Mouse (Mus musculus): Measurements from ENCODE around the gene Hbs1l. TPM values are rescaled to one million over a fixed set of nuclear protein-coding genes. Genes with fewer than 3 reads are reported as not detected.

The Hbs1l gene
- polyA plus RNA-seq, 1 experiment from 2014 or later: 109 TPM

- H3K36me3 ChIP-seq (ENCODE audit: control insufficient read depth, insufficient read depth, low read length): peaks cover 36% of the 10 kb centered on the region; the same call in 1 of the 2 replicates
- no peak for ATAC-seq (ENCODE audit: low FRiP score, low TSS enrichment)
Observed at GRCm38 (mm10) chr10:21364946-21365345, 69.2 kb downstream of the Hbs1l start.

DNA sequence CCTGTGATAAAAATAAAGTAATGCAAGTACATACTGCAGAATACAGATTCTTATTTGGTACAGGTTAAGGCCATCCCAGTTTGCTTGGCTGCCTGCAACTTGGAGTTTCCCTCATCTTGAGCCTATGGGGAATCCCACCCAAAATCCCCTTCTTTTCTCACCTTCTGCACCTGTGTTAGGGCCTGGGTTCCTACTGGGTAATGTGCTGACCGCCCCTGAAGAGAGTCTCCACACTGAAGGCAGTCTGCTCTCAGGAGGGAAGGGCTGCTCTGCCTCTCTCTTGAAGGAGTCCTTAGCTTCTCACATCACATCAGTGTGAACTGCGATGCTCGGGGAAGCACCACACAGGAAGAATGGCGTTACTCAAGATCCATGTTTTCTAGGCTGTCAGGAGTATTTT is 70.1 kb downstream of the Hbs1l start:
- Histone ChIP-seq H3K4me2 (replicated peaks; ENCODE audit: low read depth, low read length) (no peak overlapping the region), H3K27me3 (ENCODE audit: control insufficient read depth, insufficient read depth, low read length) (no peaks in the 10 kb centered on the region), H3K36me3 (ENCODE audit: control insufficient read depth, insufficient read depth, low read length) (peaks cover 35% of the 10 kb centered on the region; the same call in 1 of the 2 replicates), H3K27ac (ENCODE audit: low read depth, low read length) (no peak overlapping the region), H3K9ac (ENCODE audit: low read depth, low read length) (no peak overlapping the region), H3K4me1 (ENCODE audit: control insufficient read depth, insufficient read depth, low read length) (no peaks in the 10 kb centered on the region), H3K4me3 (ENCODE audit: low read length) (no peak overlapping the region), H3K9me3 (ENCODE audit: control insufficient read depth, low read length) (no peaks in the 10 kb centered on the region)
- 82% methylated on average over 4 of the region's 4 CpGs for WGBS
- no peak for ATAC-seq (ENCODE audit: low FRiP score, low TSS enrichment)

More at GRCm38 (mm10) chr10:21364946-21365345, 69.2 kb downstream of the Hbs1l start:
- no peak overlapping the region for H3K9ac ChIP-seq (ENCODE audit: low read depth, low read length)
- no peak overlapping the region for H3K27ac ChIP-seq (ENCODE audit: low read depth, low read length)
- no peaks in the 10 kb centered on the region for H3K4me1 ChIP-seq (ENCODE audit: control insufficient read depth, insufficient read depth, low read length)
- H3K4me3 ChIP-seq (ENCODE audit: low read length): no peak overlapping the region
- H3K9me3 ChIP-seq (ENCODE audit: control insufficient read depth, low read length): no peaks in the 10 kb centered on the region
- H3K4me2 ChIP-seq (replicated peaks; ENCODE audit: low read depth, low read length): no peak overlapping the region
- WGBS: 94% methylated on average over 7 of the region's 7 CpGs
- no peaks in the 10 kb centered on the region for H3K27me3 ChIP-seq (ENCODE audit: control insufficient read depth, insufficient read depth, low read length)

DNA sequence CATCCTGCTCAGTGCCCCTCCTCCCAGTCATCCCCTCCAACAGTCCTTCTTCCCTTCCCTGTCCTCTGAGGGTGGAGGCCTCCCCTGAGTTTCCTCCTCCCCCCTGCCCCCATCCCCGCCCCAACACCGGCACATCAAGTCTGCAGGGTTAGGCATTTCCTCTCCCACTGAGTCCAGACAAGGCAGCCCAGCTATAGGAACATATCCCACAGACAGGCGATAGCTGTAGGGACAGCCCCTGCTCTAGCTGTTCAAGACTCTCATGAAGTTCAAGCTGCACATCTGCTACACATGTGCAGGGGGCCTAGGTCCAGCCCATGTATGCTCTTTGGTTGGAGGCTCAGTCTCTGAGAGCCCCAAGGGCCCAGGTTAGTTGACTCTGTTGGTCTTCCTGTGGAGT is 70.7 kb downstream of the Hbs1l start:
- no peaks in the 10 kb centered on the region for H3K4me1 ChIP-seq (ENCODE audit: control insufficient read depth, insufficient read depth, low read length)
- H3K36me3 ChIP-seq (ENCODE audit: control insufficient read depth, insufficient read depth, low read length): peaks cover 35% of the 10 kb centered on the region; the same call in 1 of the 2 replicates
- ATAC-seq (ENCODE audit: low FRiP score, low TSS enrichment): no peak
- H3K27me3 ChIP-seq (ENCODE audit: control insufficient read depth, insufficient read depth, low read length): no peaks in the 10 kb centered on the region
- H3K9me3 ChIP-seq (ENCODE audit: control insufficient read depth, low read length): no peaks in the 10 kb centered on the region
- no peak overlapping the region for H3K27ac ChIP-seq (ENCODE audit: low read depth, low read length)
- 66% methylated on average over 3 of the region's 3 CpGs for WGBS
- no peak overlapping the region for H3K4me2 ChIP-seq (replicated peaks; ENCODE audit: low read depth, low read length)
- no peak overlapping the region for H3K9ac ChIP-seq (ENCODE audit: low read depth, low read length)
- H3K4me3 ChIP-seq (ENCODE audit: low read length): no peak overlapping the region

DNA sequence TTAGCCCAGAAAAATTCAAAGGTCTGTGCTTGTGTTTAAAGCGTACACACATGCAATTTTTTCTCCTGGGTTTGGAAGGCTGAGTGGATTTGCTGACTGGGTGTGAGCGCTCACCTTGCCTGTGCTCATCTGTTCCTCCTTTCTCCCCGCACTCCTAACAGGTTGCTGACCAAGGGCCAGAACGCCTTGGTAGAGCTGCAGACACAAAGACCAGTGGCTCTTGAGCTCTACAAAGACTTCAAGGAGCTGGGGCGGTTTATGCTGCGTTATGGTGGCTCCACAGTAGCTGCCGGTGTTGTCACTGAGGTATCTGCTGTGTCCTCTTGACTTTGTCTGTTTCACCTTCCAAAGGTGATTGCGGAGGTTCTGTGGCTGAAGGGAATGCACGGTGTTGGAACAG is 71.7 kb downstream of the Hbs1l start:
- no peak overlapping the region for H3K27ac ChIP-seq (ENCODE audit: low read depth, low read length)
- no peaks in the 10 kb centered on the region for H3K4me1 ChIP-seq (ENCODE audit: control insufficient read depth, insufficient read depth, low read length)
- H3K4me3 ChIP-seq (ENCODE audit: low read length): no peak overlapping the region
- H3K36me3 ChIP-seq (ENCODE audit: control insufficient read depth, insufficient read depth, low read length): peaks cover 35% of the 10 kb centered on the region; the same call in 1 of the 2 replicates
- no peaks in the 10 kb centered on the region for H3K27me3 ChIP-seq (ENCODE audit: control insufficient read depth, insufficient read depth, low read length)
- H3K9ac ChIP-seq (ENCODE audit: low read depth, low read length): no peak overlapping the region
- ATAC-seq (ENCODE audit: low FRiP score, low TSS enrichment): no peak
- 93% methylated on average over 9 of the region's 9 CpGs for WGBS
- H3K9me3 ChIP-seq (ENCODE audit: control insufficient read depth, low read length): no peaks in the 10 kb centered on the region
- no peak overlapping the region for H3K4me2 ChIP-seq (replicated peaks; ENCODE audit: low read depth, low read length)

- Histone ChIP-seq H3K27me3 (ENCODE audit: control insufficient read depth, insufficient read depth, low read length) (no peaks in the 10 kb centered on the region), H3K9ac (ENCODE audit: low read depth, low read length) (no peak overlapping the region), H3K36me3 (ENCODE audit: control insufficient read depth, insufficient read depth, low read length) (peaks cover 26% of the 10 kb centered on the region; the same call in 1 of the 2 replicates), H3K4me2 (replicated peaks; ENCODE audit: low read depth, low read length) (no peak overlapping the region), H3K4me1 (ENCODE audit: control insufficient read depth, insufficient read depth, low read length) (no peaks in the 10 kb centered on the region), H3K27ac (ENCODE audit: low read depth, low read length) (no peak overlapping the region), H3K9me3 (ENCODE audit: control insufficient read depth, low read length) (no peaks in the 10 kb centered on the region), H3K4me3 (ENCODE audit: low read length) (no peak overlapping the region)
- no peak for ATAC-seq (ENCODE audit: low FRiP score, low TSS enrichment)
- WGBS: 96% methylated on average over 2 of the region's 2 CpGs
Observed at GRCm38 (mm10) chr10:21369586-21369985, 73.8 kb downstream of the Hbs1l start.

- whole genome bisulfite sequencing: 92% methylated on average over 6 of the region's 6 CpGs
- no peak overlapping the region for H3K27ac ChIP-seq (ENCODE audit: low read depth, low read length)
- no peaks in the 10 kb centered on the region for H3K27me3 ChIP-seq (ENCODE audit: control insufficient read depth, insufficient read depth, low read length)
- peaks cover 12% of the 10 kb centered on the region; the same call in 1 of the 2 replicates for H3K36me3 ChIP-seq (ENCODE audit: control insufficient read depth, insufficient read depth, low read length)
- H3K4me2 ChIP-seq (replicated peaks; ENCODE audit: low read depth, low read length): no peak overlapping the region
- H3K4me1 ChIP-seq (ENCODE audit: control insufficient read depth, insufficient read depth, low read length): no peaks in the 10 kb centered on the region
- no peak overlapping the region for H3K4me3 ChIP-seq (ENCODE audit: low read length)
- ATAC-seq (ENCODE audit: low FRiP score, low TSS enrichment): no peak
- H3K9me3 ChIP-seq (ENCODE audit: control insufficient read depth, low read length): no peaks in the 10 kb centered on the region
- no peak overlapping the region for H3K9ac ChIP-seq (ENCODE audit: low read depth, low read length)
Observed at GRCm38 (mm10) chr10:21372271-21372670, 76.5 kb downstream of the Hbs1l start.

- no peaks in the 10 kb centered on the region for H3K9me3 ChIP-seq (ENCODE audit: control insufficient read depth, low read length)
- ATAC-seq (ENCODE audit: low FRiP score, low TSS enrichment): no peak
Observed at GRCm38 (mm10) chr10:21376682-21377473, 81.1 kb downstream of the Hbs1l start, which contains the start of gene Aldh8a1. Gene Aldh8a1 (plus strand): TSS chr10:21377291.

DNA sequence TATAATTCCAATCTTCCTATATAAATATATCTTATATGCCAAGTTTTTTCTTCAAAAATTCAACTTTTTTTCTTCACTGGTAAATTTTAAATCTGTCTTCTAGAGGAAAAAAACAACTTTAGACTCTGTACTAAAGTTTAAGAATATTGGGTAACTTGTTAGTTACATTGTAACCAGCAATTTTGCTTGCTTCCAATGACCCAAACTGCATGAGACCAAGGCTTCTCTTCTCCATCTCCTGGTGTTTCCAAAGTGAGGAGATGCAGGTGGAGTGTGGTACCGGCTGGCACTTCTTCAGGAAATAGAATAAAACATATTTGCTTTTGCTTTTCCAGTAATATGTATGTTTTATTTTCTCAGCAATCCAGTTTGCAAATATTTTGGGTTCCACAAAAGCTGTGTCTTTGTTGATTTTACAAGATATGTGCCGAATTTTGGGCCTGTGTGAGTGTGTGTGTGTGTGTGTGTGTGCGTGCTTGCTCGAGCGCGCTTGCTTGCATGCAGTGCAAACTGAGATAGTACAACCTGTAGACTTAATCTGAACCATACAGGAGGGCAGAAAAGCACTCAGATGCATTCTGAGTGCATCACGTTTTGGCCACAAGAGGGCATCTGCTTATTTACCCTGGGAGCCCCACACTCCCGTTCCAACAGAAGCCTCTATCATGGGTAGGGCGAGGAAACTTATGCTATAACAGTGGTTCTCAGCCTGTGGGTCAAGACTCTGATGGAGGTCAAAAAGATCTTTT is 82.6 kb downstream of the Hbs1l start:
- 0 out of 2 replicates have a peak, but pooled peaks have one; percentile 24 for ATAC-seq (ENCODE audit: low FRiP score, low TSS enrichment)
- Histone ChIP-seq H3K9me3 (ENCODE audit: control insufficient read depth, low read length) (no peaks in the 10 kb centered on the region), H3K9ac (ENCODE audit: low read depth, low read length) (no peak overlapping the region), H3K27ac (ENCODE audit: low read depth, low read length) (no peak overlapping the region), H3K4me1 (ENCODE audit: control insufficient read depth, insufficient read depth, low read length) (no peaks in the 10 kb centered on the region), H3K27me3 (ENCODE audit: control insufficient read depth, insufficient read depth, low read length) (no peaks in the 10 kb centered on the region), H3K36me3 (ENCODE audit: control insufficient read depth, insufficient read depth, low read length) (no peaks in the 10 kb centered on the region), H3K4me3 (ENCODE audit: low read length) (no peak overlapping the region), H3K4me2 (replicated peaks; ENCODE audit: low read depth, low read length) (no peak overlapping the region)
- 68% methylated on average over 9 of the region's 9 CpGs for WGBS

More at GRCm38 (mm10) chr10:21376682-21377473, 81.1 kb downstream of the Hbs1l start, which contains the start of gene Aldh8a1:
- Histone ChIP-seq H3K4me1 (ENCODE audit: control insufficient read depth, insufficient read depth, low read length) (no peaks in the 10 kb centered on the region), H3K27me3 (ENCODE audit: control insufficient read depth, insufficient read depth, low read length) (no peaks in the 10 kb centered on the region), H3K4me2 (replicated peaks; ENCODE audit: low read depth, low read length) (no peak within 1 kb of the TSS), H3K9ac (ENCODE audit: low read depth, low read length) (no peak within 1 kb of the TSS), H3K36me3 (ENCODE audit: control insufficient read depth, insufficient read depth, low read length) (no peaks in the 10 kb centered on the region), H3K27ac (ENCODE audit: low read depth, low read length) (no peak within 1 kb of the TSS), H3K4me3 (ENCODE audit: low read length) (no peak within 1 kb of the TSS)
- WGBS: 84% methylated on average over 13 of the region's 13 CpGs

DNA sequence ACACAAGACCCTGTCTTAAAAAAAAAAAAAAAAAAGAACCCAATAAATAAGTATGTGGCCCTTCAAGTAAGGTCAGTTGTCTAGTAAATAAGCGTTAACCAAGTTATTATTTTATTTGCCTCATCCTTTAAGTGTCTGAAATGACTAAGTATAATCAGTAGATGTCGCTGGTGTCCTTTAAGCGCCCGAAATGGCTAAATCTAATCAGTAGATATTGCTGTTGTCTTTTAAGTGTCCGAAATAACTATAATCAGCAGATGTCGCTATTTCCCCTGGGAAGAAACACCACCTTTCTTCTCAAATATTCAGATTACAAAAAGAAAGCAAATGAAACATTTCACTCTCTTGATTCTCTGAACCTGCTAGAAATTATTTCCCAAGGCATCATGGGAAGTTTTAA is 87.1 kb downstream of the Hbs1l start:
- Histone ChIP-seq H3K9me3 (ENCODE audit: control insufficient read depth, low read length) (no peaks in the 10 kb centered on the region), H3K4me1 (ENCODE audit: control insufficient read depth, insufficient read depth, low read length) (no peaks in the 10 kb centered on the region), H3K27me3 (ENCODE audit: control insufficient read depth, insufficient read depth, low read length) (no peaks in the 10 kb centered on the region), H3K9ac (ENCODE audit: low read depth, low read length) (no peak overlapping the region), H3K36me3 (ENCODE audit: control insufficient read depth, insufficient read depth, low read length) (no peaks in the 10 kb centered on the region), H3K4me3 (ENCODE audit: low read length) (no peak overlapping the region), H3K4me2 (replicated peaks; ENCODE audit: low read depth, low read length) (no peak overlapping the region), H3K27ac (ENCODE audit: low read depth, low read length) (no peak overlapping the region)
- WGBS: 23% methylated on average over 6 of the region's 6 CpGs
- no peak for ATAC-seq (ENCODE audit: low FRiP score, low TSS enrichment)
